Mouse (Mus musculus): ENCODE results near the gene Itga6. TPM values are rescaled to one million over a fixed set of nuclear protein-coding genes. Genes with fewer than 3 reads are reported as not detected.

Gene Itga6
- polyA plus RNA-seq, 1 experiment from 2014 or later, result 25.7 TPM

DNA sequence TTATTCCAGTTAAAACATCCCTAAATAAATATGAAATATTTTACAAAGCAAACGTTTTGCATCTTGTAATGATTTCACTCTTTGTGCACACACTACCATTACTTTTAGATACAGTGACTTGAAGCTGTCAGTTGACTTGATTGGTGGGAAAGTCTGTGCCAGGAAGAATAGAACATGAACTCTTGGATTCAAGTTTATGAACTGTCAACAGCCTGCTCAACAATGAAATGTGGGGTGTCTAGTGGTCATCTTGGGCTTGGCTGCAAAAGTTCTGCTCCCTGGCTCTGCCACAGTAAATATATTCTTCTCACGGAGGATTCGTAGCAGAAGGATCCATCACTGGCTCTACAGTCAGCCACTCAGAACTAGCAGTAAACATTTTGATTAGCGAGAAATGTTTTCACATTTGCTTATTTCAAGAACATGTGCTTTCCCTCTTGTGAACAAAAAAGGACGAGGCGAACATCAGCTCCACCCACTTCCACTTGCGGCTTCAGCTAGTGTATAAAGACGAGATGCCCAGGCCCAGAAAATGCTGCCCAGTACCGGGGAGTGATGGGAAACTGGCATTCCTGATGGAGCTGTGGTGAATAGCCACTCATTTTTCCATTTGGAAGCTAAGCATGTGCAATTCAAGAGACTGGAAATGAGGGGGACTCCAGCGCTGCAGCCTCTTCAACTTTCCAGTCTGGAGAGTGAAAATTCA is 29.0 kb downstream of the Itga6 start:
- 40% methylated on average over 10 of the region's 10 CpGs for WGBS
- no peaks in the 10 kb centered on the region for H3K27me3 ChIP-seq
- H3K4me3 ChIP-seq, result no peak overlapping the region
- peak overlapping the region; percentile 36 for H3K27ac ChIP-seq (replicated peaks)
- H3K4me2 ChIP-seq (replicated peaks), result peak overlapping the region; percentile 19; the same call in 1 of the 2 replicates
- H3K9me3 ChIP-seq, result no peaks in the 10 kb centered on the region
- no peak for ATAC-seq (replicated peaks)
- peaks cover 17% of the 10 kb centered on the region for H3K4me1 ChIP-seq
- H3K36me3 ChIP-seq, result no peaks in the 10 kb centered on the region
- no peak overlapping the region for H3K9ac ChIP-seq (replicated peaks)

DNA sequence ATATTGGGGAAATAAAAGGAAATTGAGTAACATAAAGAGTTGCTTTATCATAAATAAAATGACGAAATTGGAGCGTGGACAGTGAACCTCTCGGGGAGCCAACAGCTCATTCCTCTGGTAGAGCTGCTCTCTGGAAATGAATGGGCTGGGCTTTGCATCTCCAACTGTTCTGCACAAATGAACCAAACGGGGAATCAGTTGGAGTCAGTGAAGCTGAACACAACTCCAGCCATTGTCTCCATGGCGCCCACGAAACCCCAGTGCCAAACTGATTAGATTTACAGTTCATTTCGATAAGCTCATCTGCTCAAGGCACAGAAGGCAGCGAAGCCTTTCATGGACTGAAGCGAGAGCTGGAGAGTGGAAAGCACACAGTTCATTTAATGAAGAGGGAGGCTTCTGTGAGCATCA is 29.8 kb downstream of the Itga6 start:
- peak overlapping the region; percentile 14; the same call in 1 of the 2 replicates for H3K4me3 ChIP-seq

DNA sequence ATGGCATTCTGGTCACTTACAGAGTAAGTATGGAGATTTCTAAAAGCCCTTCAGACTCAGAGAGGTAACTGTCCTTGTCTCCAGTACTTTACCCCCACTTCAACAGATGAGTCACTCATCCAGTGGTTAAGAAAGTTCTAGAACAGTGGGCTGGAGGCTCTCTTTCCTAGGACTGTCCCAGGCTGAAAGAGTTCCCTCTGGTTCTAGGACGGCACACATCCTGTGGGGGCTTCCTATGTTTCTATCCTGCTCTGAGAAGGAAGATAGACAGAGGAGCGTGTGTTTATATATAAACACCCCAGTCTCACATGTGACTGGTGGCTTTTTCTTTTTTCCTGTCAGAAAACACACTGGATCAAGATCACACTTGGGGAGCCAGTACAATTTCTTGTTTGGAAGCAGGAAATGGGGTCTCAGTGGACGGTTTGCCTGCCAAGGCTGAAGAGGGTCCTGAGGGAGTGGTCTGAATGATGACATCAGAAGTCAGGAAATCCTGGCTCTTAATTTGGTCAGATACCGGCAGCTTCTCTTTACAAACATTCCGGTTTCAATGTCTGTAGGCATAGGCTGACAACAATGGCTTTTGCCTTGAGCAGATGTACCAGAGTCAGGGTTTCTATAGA is 34.0 kb downstream of the Itga6 start:
- no peaks in the 10 kb centered on the region for H3K27me3 ChIP-seq
- 76% methylated on average over 5 of the region's 5 CpGs for WGBS
- no peak overlapping the region for H3K4me3 ChIP-seq
- H3K36me3 ChIP-seq, result no peaks in the 10 kb centered on the region
- no peak overlapping the region for H3K4me2 ChIP-seq (replicated peaks)
- H3K9ac ChIP-seq (replicated peaks), result no peak overlapping the region
- no peaks in the 10 kb centered on the region for H3K9me3 ChIP-seq
- no peak for ATAC-seq (replicated peaks)
- no peak overlapping the region for H3K27ac ChIP-seq (replicated peaks)
- peaks cover 15% of the 10 kb centered on the region for H3K4me1 ChIP-seq

More for the DNA sequence above, 29.8 kb downstream of the Itga6 start:
- 0 out of 2 replicates have a peak, but pooled peaks have one; percentile 38 for ATAC-seq (replicated peaks)
- Histone ChIP-seq H3K9me3 (no peaks in the 10 kb centered on the region), H3K4me1 (peaks cover 17% of the 10 kb centered on the region), H3K9ac (replicated peaks) (peak overlapping the region; percentile 24; the same call in 1 of the 2 replicates), H3K4me2 (replicated peaks) (peak overlapping the region; percentile 35), H3K27me3 (no peaks in the 10 kb centered on the region), H3K36me3 (no peaks in the 10 kb centered on the region), H3K27ac (replicated peaks) (peak overlapping the region; percentile 36)
- 15% methylated on average over 9 of the region's 9 CpGs for WGBS

DNA sequence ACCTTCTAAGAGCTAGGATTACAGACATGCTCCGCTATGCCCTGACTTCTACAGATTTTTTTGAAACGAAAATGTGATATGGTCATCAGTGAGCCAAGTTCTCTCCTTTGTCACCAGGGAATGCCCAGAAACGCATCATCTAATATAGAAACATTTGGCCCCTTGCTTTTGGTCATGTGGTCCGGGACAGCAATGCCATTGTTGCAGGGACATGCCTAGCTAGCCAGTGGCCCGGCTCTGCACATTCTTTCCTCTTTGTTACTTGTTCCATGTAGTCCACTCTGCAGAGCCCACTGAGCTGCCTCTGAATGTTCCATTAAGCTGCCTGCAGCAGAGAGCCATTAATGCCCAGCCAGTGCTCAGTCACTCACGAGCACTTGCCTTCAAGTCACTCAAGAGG is 34.6 kb downstream of the Itga6 start:
- H3K4me2 ChIP-seq (replicated peaks), result no peak overlapping the region
- no peak for ATAC-seq (replicated peaks)
- no peak overlapping the region for H3K9ac ChIP-seq (replicated peaks)
- H3K27ac ChIP-seq (replicated peaks), result no peak overlapping the region
- no peaks in the 10 kb centered on the region for H3K27me3 ChIP-seq
- no peak overlapping the region for H3K4me3 ChIP-seq
- 54% methylated on average over 6 of the region's 6 CpGs for WGBS
- H3K36me3 ChIP-seq, result no peaks in the 10 kb centered on the region
- no peaks in the 10 kb centered on the region for H3K9me3 ChIP-seq
- peaks cover 9% of the 10 kb centered on the region for H3K4me1 ChIP-seq

DNA sequence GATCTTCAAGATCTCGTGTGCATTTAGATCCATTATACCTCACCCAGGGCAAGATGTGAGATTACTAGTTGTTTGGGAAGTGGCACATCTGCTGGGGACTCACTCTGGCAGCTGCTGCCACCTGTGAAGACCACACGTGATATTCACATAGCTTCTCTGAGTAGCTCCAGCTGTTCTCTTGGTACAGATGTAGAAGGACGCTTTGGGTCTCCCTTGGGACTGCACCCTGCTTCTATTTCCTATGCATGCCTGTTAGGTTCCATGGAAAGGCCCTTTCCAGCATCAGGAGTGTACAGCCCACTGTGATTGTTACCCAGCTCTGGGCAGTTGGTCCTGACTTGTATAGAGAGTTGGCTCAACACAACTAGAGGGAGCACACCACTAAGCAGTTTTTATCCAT is 39.8 kb downstream of the Itga6 start:
- Histone ChIP-seq H3K9me3 (no peaks in the 10 kb centered on the region), H3K4me1 (peaks cover 23% of the 10 kb centered on the region), H3K9ac (replicated peaks) (no peak overlapping the region), H3K36me3 (no peaks in the 10 kb centered on the region), H3K27me3 (no peaks in the 10 kb centered on the region), H3K4me3 (no peak overlapping the region), H3K4me2 (replicated peaks) (no peak overlapping the region), H3K27ac (replicated peaks) (no peak overlapping the region)
- ATAC-seq (replicated peaks), result no peak
- 89% methylated on average over 3 of the region's 3 CpGs for WGBS

DNA sequence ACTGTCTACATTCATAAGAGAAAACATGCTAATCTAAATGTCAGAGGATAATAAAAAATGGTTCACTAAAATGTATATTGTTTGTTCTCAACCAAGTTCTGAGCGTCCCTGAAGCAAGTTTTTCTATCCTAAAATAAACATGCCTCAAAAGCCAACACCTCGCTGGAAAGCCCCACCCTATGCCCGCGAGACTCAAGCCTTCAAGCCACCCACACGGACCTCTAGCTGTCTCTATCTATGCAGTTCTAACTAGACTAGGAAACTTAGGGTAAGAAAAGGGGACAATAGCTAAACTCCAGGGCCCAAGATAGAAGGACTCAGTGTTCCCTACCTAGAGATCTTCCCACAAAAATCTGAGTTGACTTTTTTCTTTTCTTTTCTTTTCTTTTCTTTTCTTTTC is 40.6 kb downstream of the Itga6 start:
- H3K4me1 ChIP-seq, result peaks cover 23% of the 10 kb centered on the region
- H3K36me3 ChIP-seq, result no peaks in the 10 kb centered on the region
- no peak overlapping the region for H3K4me2 ChIP-seq (replicated peaks)
- no peak overlapping the region for H3K9ac ChIP-seq (replicated peaks)
- H3K27ac ChIP-seq (replicated peaks), result no peak overlapping the region
- no peaks in the 10 kb centered on the region for H3K9me3 ChIP-seq
- no peaks in the 10 kb centered on the region for H3K27me3 ChIP-seq
- H3K4me3 ChIP-seq, result peak overlapping the region; percentile 87
- ATAC-seq (replicated peaks), result no peak
- WGBS, result 56% methylated on average over 5 of the region's 5 CpGs

DNA sequence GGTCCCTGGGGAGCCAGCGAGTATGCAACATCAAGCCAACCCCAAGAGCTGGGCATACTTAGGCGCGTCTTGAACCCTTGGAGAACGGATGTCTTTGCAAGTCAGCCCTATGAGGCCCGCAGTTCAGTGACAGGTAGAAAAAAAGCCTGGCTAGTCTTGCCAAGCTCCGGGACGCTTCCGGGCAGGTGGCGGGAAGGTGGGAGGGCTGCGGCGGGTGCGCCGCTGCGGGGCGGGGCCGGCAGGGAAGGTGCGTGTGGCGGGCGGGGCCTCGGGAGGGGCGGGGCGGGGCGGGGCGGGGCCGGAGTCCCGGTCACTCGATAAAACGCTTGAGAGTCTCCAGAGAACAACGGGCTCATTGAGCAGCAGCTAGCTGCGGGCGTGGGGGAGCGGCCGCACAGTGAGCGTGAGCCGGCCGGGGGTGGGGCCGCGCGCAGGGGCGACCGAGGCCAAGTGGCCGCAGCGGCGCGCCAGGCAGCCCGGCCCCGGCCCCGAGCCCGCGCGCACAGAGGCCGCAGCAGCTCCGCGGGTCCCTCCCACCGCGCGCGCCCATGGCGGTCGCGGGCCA is 41.3 kb downstream of the Itga6 start:
- Histone ChIP-seq H3K36me3 (no peaks in the 10 kb centered on the region), H3K27me3 (no peaks in the 10 kb centered on the region), H3K4me3 (peak overlapping the region; percentile 87), H3K4me1 (peaks cover 23% of the 10 kb centered on the region), H3K27ac (replicated peaks) (peak overlapping the region; percentile 77), H3K9ac (replicated peaks) (peak overlapping the region; percentile 83), H3K4me2 (replicated peaks) (peak overlapping the region; percentile 95), H3K9me3 (no peaks in the 10 kb centered on the region)
- WGBS, result under 1% methylated on average over 57 of the region's 61 CpGs
- ATAC-seq (replicated peaks), result peak; percentile 84

DNA sequence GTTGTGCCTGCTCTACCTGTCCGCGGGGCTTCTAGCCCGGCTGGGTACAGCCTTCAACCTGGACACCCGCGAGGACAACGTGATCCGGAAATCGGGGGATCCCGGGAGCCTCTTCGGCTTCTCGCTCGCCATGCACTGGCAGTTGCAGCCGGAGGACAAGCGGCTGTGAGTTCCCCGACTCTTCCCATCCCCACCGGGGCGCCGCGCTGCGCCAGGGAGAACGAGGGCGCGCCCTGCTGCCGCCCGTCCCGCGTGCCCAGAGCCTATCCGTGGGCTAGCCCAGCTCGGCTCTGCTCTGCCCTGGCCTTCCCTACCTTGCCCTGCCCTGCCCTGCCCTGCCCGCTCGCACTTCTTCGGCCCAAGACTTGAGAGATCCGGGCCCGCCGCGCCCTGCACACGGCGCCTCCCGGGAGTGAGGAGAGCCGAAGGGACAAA is 41.8 kb downstream of the Itga6 start:
- no peaks in the 10 kb centered on the region for H3K36me3 ChIP-seq

DNA sequence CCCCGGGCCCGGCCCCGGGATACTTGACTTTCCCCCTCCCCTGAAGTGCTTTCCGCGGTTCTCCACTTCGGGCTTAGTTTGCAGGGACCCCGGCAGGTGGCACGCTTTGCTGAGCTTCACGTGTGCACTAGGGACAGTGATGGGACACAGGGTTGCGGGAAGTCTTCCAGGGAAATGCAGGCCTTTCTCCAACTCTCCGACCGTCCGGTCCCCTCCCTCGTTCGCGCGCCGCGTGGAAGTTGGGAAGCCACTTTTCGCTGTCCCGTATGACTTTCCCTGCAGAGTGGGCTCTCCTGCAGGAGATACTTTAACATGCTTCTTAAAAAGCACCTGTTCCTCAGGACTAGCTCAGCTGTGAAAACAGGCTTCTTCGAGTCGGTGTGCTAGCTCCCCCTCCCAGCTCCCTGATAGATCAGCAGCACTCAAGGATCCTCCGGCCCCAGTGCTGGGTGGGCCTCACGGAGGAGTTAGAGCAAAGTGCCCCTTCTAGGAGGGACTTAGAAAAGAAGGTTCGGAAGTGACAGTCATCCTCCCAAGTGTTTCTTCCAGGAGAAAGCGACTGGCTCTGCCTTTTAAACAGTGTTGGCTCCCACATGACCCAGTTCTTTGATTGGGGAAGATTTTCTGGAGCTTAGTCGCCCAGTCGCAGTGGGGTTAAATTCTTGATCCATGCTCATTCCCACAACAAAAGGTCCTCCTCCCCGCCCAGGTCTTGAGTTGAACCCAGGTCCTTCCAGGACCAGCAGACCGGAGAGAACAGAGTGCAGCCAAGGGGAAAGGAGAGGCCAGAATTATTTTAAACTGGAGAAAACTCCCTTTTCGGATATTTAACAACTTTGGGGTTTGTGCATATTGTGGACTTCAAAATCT is 42.4 kb downstream of the Itga6 start:
- Histone ChIP-seq H3K27me3 (no peaks in the 10 kb centered on the region), H3K27ac (replicated peaks) (peak overlapping the region; percentile 77; the same call in 1 of the 2 replicates), H3K9me3 (no peaks in the 10 kb centered on the region), H3K4me1 (peaks cover 23% of the 10 kb centered on the region), H3K9ac (replicated peaks) (peak overlapping the region; percentile 83), H3K36me3 (no peaks in the 10 kb centered on the region), H3K4me3 (peak overlapping the region; percentile 87), H3K4me2 (replicated peaks) (peak overlapping the region; percentile 95)
- WGBS, result 1% methylated on average over 32 of the region's 32 CpGs
- peak; percentile 59; the same call in 1 of the 2 replicates for ATAC-seq (replicated peaks)

More for the DNA sequence above, 41.8 kb downstream of the Itga6 start:
- WGBS, result under 1% methylated on average over 40 of the region's 40 CpGs
- peak overlapping the region; percentile 83 for H3K9ac ChIP-seq (replicated peaks)
- peak overlapping the region; percentile 95 for H3K4me2 ChIP-seq (replicated peaks)
- H3K4me3 ChIP-seq, result peak overlapping the region; percentile 87
- H3K27me3 ChIP-seq, result no peaks in the 10 kb centered on the region
- peaks cover 23% of the 10 kb centered on the region for H3K4me1 ChIP-seq
- H3K9me3 ChIP-seq, result no peaks in the 10 kb centered on the region
- peak overlapping the region; percentile 77 for H3K27ac ChIP-seq (replicated peaks)
- peak; percentile 82 for ATAC-seq (replicated peaks)

DNA sequence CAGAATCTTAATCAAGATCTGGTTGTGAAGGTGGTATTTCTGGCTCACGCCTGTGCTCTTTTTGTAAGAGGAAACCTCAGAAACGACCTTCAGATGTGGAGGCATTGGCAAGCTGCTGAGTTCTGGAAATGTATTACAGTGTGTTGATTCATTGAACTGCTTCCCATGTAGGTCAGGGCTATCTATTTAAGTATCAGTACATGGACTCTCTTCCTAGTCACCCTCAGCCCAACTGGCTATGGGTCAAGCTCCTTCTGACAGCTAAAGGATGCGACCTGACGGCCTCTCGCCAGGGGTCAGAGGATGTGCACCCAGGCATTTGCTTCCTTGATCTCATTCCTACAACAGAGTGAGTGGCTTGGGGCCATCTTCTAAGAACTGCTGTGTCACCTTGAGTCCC is 45.3 kb downstream of the Itga6 start:
- Histone ChIP-seq H3K4me1 (peaks cover 23% of the 10 kb centered on the region), H3K4me2 (replicated peaks) (no peak overlapping the region), H3K27ac (replicated peaks) (no peak overlapping the region), H3K9ac (replicated peaks) (no peak overlapping the region), H3K36me3 (no peaks in the 10 kb centered on the region), H3K4me3 (no peak overlapping the region), H3K27me3 (no peaks in the 10 kb centered on the region), H3K9me3 (no peaks in the 10 kb centered on the region)
- WGBS, result 92% methylated on average over 5 of the region's 5 CpGs
- no peak for ATAC-seq (replicated peaks)

DNA sequence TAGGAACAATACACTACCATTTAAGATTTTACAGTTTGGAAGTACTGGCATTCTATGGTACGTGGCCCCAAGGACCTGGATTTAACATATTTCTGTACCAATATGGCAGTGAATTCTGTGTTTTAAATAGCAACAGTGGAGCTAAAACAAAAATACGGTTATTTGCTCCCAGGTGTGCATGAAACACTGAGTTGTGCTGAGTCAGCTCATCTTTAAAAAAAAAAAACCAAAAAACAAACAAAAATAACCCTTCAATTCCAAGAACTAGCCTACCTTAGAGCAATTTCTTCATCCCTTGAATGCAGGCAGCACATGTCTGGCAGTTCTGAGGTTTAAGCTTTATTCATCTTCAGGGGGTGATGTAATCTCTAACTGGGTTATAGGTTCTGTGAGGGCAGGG is 45.8 kb downstream of the Itga6 start:
- no peaks in the 10 kb centered on the region for H3K9me3 ChIP-seq

More for the DNA sequence above, 45.8 kb downstream of the Itga6 start:
- ATAC-seq (replicated peaks), result no peak
- no peaks in the 10 kb centered on the region for H3K27me3 ChIP-seq
- H3K27ac ChIP-seq (replicated peaks), result no peak overlapping the region
- H3K4me3 ChIP-seq, result no peak overlapping the region
- H3K4me1 ChIP-seq, result peaks cover 23% of the 10 kb centered on the region
- no peak overlapping the region for H3K4me2 ChIP-seq (replicated peaks)
- no peak overlapping the region for H3K9ac ChIP-seq (replicated peaks)
- 95% methylated on average over 2 of the region's 2 CpGs for WGBS
- H3K36me3 ChIP-seq, result no peaks in the 10 kb centered on the region
